Mouse (Mus musculus) liver, postnatal 0 days (tissue): ENCODE data around the gene Dis3.

Source experiments
- CTCF ChIP-seq: sonication (generic); IDR thresholded peaks from 2 replicates; pipeline ENCODE4 v1.5.1; 2016; ENCODE audit warnings: antibody characterized with exemption, low read depth
- EP300 ChIP-seq: IDR thresholded peaks from 2 replicates; pipeline ENCODE4 v1.6.1; 2016; ENCODE audit warnings: antibody characterized with exemption, low read depth, mild to moderate bottlenecking

DNA sequence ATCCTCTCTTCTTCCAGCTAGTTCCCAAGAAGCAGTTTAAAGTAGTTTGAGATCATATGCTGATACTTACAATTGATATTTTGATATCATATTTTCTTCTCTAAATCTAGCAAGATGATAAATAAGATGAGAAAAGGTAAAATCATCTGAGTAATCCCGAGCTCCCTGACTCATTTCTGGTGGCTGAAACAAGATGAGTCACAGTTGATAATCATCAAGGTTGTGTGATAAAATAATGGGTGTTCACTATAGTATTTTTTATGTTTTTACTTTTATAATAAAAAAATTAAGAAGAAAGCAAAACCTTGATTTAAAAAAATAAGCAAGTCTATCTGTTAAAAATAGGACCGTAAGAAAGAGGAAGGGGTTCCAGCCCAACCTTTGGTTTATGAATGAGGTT lies 34.5 kb upstream of the Dis3 start:
- TF ChIP-seq CTCF: no peak
- no peak for TF ChIP-seq EP300
